Mouse (Mus musculus): ENCODE results near the gene Celf5. TPM values are rescaled to one million over a fixed set of nuclear protein-coding genes. Genes with fewer than 3 reads are reported as not detected.

Gene Celf5
- polyA plus RNA-seq, 1 experiment: 0.27 TPM

DNA sequence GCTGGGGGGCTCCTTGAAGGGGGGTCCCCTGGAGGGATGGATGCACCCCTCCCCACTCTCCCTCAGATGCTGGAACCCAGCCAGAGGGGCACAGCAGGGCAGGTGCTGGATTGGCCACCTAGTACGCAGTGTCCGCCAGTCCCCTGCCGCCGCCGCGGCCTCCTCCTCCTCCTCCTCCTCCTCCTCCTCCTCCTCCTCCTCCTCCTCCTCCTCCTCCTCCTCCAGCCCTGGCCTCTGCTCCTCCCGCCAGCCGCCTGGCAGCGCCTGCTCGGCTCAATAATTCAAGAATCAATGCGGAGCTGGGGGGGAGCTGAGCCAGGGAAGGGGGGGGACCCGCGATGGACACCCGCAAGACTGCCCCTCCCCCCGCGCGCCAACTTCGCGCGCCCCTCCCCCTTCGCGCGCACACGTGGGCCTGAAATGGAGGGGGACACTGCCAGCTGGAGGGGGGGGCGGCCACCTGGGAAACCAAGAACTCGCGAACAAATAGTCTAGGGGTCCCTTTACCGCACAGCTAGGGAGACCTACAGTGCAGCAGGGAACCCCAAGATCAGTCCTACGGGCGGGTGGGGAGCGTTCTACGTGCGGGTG lies 56.3 kb downstream of the Celf5 start:
- Histone ChIP-seq H3K36me3 (ENCODE audit: control insufficient read depth, insufficient read depth, low read length) (no peaks in the 10 kb centered on the region), H3K4me3 (ENCODE audit: insufficient read depth, low read depth, low read length) (peak overlapping the region; percentile 85), H3K27me3 (replicated peaks; ENCODE audit: control insufficient read depth, insufficient read depth, low read length) (no peaks in the 10 kb centered on the region), H3K27ac (ENCODE audit: insufficient read depth, low read depth, low read length) (peak overlapping the region; percentile 94), H3K4me1 (ENCODE audit: control insufficient read depth, insufficient read depth, low read length) (peaks cover 34% of the 10 kb centered on the region)
- TF ChIP-seq POLR2A (IDR thresholded peaks at IDR 0.05; ENCODE audit: low read depth, low read length): no peak
- TF ChIP-seq CTCF (conservative IDR thresholded peaks at IDR 0.05; ENCODE audit: insufficient read depth, insufficient read length, low read depth, low read length): no peak
- WGBS: 2% methylated on average over 23 of the region's 33 CpGs
- peak; percentile 49 for DNase-seq

DNA sequence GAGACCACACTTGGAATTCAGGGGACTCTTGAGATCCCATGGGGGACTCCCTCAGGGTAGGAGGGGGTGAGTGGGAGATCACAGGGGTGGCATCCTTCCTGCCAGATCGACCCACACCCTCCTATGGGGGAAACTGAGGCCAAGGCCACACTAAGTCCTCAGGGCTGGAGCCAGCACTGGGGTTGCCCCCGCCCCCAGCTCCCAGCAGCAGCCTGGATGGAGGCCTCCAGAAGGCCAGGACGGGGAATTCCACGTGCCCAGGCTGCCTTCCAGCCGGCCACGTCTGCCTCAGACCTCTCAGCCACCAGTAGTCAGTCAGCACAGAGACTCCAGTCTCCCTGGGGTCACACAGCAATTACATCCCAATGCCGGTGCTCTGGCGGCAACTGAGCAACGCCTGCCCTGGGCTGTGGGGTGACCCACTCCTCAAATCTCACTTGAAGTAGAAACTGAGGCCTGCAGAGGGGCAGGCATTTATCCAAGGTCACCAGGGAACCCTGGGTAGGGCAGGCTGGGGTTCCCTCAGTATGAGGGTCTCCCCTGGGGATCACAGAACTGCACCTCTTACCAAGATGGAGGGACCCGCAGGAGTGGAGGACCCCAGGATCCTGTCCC lies 57.2 kb downstream of the Celf5 start:
- no peak for TF ChIP-seq POLR2A (IDR thresholded peaks at IDR 0.05; ENCODE audit: low read depth, low read length)
- no peak for TF ChIP-seq CTCF (conservative IDR thresholded peaks at IDR 0.05; ENCODE audit: insufficient read depth, insufficient read length, low read depth, low read length)
- peaks cover 36% of the 10 kb centered on the region for H3K4me1 ChIP-seq (ENCODE audit: control insufficient read depth, insufficient read depth, low read length)
- H3K27ac ChIP-seq (ENCODE audit: insufficient read depth, low read depth, low read length): peak overlapping the region; percentile 92
- H3K27me3 ChIP-seq (replicated peaks; ENCODE audit: control insufficient read depth, insufficient read depth, low read length): no peaks in the 10 kb centered on the region
- H3K36me3 ChIP-seq (ENCODE audit: control insufficient read depth, insufficient read depth, low read length): no peaks in the 10 kb centered on the region
- H3K4me3 ChIP-seq (ENCODE audit: insufficient read depth, low read depth, low read length): peak overlapping the region; percentile 85
- DNase-seq: peak; percentile 75
- 14% methylated on average over 10 of the region's 10 CpGs for WGBS

DNA sequence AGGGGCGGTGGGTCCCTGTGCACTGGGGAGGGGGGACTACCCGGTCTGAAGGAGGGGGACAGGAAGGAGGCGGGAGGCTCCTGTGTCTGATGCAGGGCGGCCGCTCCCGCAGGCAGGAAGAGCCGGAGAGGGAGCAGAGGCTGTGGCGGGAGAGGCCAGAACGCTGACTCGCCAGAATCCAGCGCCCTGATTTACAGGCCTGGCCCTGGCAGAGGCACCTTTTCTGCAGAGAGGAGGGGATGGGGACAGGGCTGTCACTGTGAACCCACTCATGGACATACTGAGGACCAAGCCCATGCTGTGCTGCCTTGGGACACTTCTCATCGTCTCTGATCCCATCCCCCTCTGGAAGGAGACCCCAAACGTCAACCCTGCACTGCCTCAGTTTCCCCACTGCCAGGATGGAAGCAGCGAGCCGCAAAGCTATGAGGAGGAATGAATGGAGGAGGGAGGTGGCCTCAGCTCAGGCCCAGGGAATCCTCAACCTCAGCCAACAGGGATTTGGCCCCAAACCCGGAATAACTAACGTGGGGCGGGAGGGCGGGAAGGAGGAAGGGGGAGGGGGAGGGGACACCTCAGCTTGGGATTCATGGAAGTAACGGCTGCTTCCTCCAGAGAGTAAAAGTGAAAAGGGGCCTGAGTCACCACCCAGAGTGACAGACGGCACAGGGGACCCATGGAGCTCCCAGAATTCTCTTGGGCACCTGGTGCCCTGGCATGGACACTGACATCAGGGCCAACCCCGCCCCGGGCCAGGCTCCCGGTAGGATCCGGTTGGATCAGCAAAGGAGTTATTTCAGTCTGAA lies 58.1 kb downstream of the Celf5 start:
- Histone ChIP-seq H3K27me3 (replicated peaks; ENCODE audit: control insufficient read depth, insufficient read depth, low read length) (no peaks in the 10 kb centered on the region), H3K4me3 (ENCODE audit: insufficient read depth, low read depth, low read length) (peak overlapping the region; percentile 85), H3K4me1 (ENCODE audit: control insufficient read depth, insufficient read depth, low read length) (peaks cover 42% of the 10 kb centered on the region), H3K27ac (ENCODE audit: insufficient read depth, low read depth, low read length) (peak overlapping the region; percentile 92), H3K36me3 (ENCODE audit: control insufficient read depth, insufficient read depth, low read length) (no peaks in the 10 kb centered on the region)
- DNase-seq: peak; percentile 90
- WGBS: 6% methylated on average over 24 of the region's 25 CpGs
- TF ChIP-seq POLR2A (IDR thresholded peaks at IDR 0.05; ENCODE audit: low read depth, low read length): no peak
- no peak for TF ChIP-seq CTCF (conservative IDR thresholded peaks at IDR 0.05; ENCODE audit: insufficient read depth, insufficient read length, low read depth, low read length)

DNA sequence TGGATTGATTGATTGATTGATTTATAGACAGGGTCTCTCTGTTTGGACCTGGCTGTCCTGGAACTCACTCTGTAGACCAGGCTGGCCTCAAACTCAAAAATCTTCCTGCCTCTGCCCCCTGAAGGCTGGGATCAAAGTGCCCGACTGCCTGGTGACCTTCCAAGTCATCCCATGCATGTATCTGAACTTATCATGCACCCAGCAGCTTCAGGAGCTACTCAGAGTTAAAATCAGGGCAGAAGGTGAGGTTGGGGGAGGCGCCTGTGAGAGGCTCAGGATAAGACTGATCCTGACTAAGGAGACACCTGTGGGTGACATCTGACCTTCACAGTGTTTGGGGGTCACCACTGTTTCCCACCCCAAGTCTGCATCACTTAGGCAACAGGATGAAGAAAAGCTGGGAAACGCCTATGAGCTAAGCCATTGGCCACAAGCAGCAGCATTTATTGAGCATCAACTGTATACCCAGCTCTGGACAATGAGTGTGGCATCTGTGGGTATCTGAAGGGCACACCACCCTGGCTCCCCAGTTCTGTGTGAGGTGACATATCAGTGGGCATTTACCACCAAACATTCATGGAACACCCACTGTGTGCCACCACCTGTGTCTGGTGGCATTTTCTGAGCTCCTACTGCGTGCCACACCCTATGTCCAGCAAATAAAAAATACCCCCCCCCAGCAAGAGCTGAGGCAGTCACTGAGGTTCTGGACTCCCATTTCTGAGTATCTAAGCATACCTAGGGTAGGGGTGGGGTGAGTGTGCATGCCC lies 58.8 kb downstream of the Celf5 start:
- peak overlapping the region; percentile 85; the same call in 1 of the 2 replicates for H3K4me3 ChIP-seq (ENCODE audit: insufficient read depth, low read depth, low read length)
- no peaks in the 10 kb centered on the region for H3K27me3 ChIP-seq (replicated peaks; ENCODE audit: control insufficient read depth, insufficient read depth, low read length)
- H3K4me1 ChIP-seq (ENCODE audit: control insufficient read depth, insufficient read depth, low read length): peaks cover 44% of the 10 kb centered on the region
- H3K27ac ChIP-seq (ENCODE audit: insufficient read depth, low read depth, low read length): peak overlapping the region; percentile 18; the same call in 1 of the 2 replicates
- no peak for TF ChIP-seq CTCF (conservative IDR thresholded peaks at IDR 0.05; ENCODE audit: insufficient read depth, insufficient read length, low read depth, low read length)
- no peak for TF ChIP-seq POLR2A (IDR thresholded peaks at IDR 0.05; ENCODE audit: low read depth, low read length)
- no peak for DNase-seq
- WGBS: 64% methylated on average over 4 of the region's 4 CpGs
- H3K36me3 ChIP-seq (ENCODE audit: control insufficient read depth, insufficient read depth, low read length): no peaks in the 10 kb centered on the region

DNA sequence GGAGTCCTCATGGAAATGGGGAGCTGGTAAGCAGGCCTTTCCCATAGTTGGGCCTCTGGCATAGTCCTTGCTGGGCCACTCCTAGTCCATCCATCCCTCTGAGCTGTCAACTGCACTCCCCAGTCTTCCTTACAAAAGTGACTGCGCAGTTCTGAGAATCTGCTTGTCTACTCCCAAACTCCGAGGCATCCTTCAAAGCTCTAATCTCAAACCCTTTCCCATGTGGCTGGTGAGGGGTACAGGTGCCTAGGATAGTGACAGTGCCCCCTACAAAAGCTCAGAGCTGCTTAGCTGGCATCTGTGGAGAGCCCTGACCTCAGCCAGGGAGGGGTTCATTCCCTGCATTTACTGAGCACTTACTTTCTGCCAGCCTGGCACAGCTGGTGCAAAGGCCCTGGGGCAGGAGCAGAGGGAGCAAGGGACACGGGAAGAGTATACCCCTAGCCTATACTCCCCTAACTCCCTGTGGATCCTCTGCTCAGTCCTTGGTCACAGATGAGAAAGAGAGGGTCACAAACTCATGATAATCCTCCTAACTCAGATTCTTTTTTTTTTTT lies 59.8 kb downstream of the Celf5 start:
- DNase-seq: no peak
- Histone ChIP-seq H3K27ac (ENCODE audit: insufficient read depth, low read depth, low read length) (peak overlapping the region; percentile 4; the same call in 1 of the 2 replicates), H3K27me3 (replicated peaks; ENCODE audit: control insufficient read depth, insufficient read depth, low read length) (no peaks in the 10 kb centered on the region), H3K4me1 (ENCODE audit: control insufficient read depth, insufficient read depth, low read length) (peaks cover 48% of the 10 kb centered on the region), H3K36me3 (ENCODE audit: control insufficient read depth, insufficient read depth, low read length) (no peaks in the 10 kb centered on the region), H3K4me3 (ENCODE audit: insufficient read depth, low read depth, low read length) (no peak overlapping the region)
- 80% methylated on average over 3 of the region's 3 CpGs for WGBS
- TF ChIP-seq CTCF (conservative IDR thresholded peaks at IDR 0.05; ENCODE audit: insufficient read depth, insufficient read length, low read depth, low read length): no peak
- no peak for TF ChIP-seq POLR2A (IDR thresholded peaks at IDR 0.05; ENCODE audit: low read depth, low read length)

DNA sequence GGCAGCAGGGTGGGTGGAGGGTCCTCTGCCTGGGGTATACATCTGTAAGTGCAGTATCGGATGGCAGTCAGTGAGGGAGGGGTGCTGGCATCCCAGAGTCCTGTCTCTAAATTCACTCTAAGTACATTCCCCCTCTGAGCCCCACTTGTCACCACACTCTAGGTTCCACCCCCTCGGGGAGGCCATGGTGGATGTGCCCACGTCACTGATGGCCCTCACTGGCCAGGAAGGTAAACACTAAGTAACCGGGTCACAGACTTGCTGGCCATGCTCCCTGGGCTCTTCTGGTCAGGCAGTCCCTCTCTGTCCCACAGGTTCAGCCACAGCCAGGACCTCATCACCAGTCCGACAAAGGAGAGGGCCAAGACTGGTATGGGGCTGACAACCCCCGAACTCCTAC lies 60.3 kb downstream of the Celf5 start:
- no peak for DNase-seq
- peaks cover 48% of the 10 kb centered on the region for H3K4me1 ChIP-seq (ENCODE audit: control insufficient read depth, insufficient read depth, low read length)

More for the DNA sequence above, 60.3 kb downstream of the Celf5 start:
- Histone ChIP-seq H3K27me3 (replicated peaks; ENCODE audit: control insufficient read depth, insufficient read depth, low read length) (no peaks in the 10 kb centered on the region), H3K36me3 (ENCODE audit: control insufficient read depth, insufficient read depth, low read length) (no peaks in the 10 kb centered on the region), H3K27ac (ENCODE audit: insufficient read depth, low read depth, low read length) (no peak overlapping the region), H3K4me3 (ENCODE audit: insufficient read depth, low read depth, low read length) (no peak overlapping the region)
- 65% methylated on average over 6 of the region's 6 CpGs for WGBS
- TF ChIP-seq POLR2A (IDR thresholded peaks at IDR 0.05; ENCODE audit: low read depth, low read length) (no peak), CTCF (conservative IDR thresholded peaks at IDR 0.05; ENCODE audit: insufficient read depth, insufficient read length, low read depth, low read length) (no peak)
